Mouse (Mus musculus) kidney, postnatal 0 days (tissue): ENCODE data around the gene Sfmbt2. TPM values are rescaled to one million over a fixed set of nuclear protein-coding genes. Genes with fewer than 3 reads are reported as not detected.

Source experiments
- ATAC-seq: fragments of 200-750 bp; cut with Nextera tagmentation; replicated peaks from 2 replicates; pipeline ENCODE4 v1.8.0; 2017; ENCODE audit warnings: low read depth, moderate number of reproducible peaks, moderate TSS enrichment, moderate library complexity; ENCODE audit not compliant: low FRiP score
- DNase-seq: peaks from one replicate; pipeline ENCODE4 v3.0.0-alpha.2; 2016; ENCODE audit warnings: low spot score
- H3K27ac ChIP-seq: fragments of 300-500 bp; sonication (generic); 2 replicates; pipeline ENCODE4 v1.5.1; 2014; ENCODE audit warnings: mild to moderate bottlenecking
- H3K27me3 ChIP-seq: fragments of 300-500 bp; sonication (generic); 2 replicates; pipeline ENCODE4 v1.6.1; 2014; ENCODE audit warnings: low read length, mixed read lengths; ENCODE audit not compliant: insufficient read depth
- H3K36me3 ChIP-seq: fragments of 300-500 bp; sonication (generic); 2 replicates; pipeline ENCODE4 v1.6.1; 2014; ENCODE audit warnings: low read length, mixed read lengths; ENCODE audit not compliant: insufficient read depth
- H3K4me1 ChIP-seq: fragments of 300-500 bp; sonication (generic); replicated peaks from 2 replicates; pipeline ENCODE4 v1.6.1; 2014; ENCODE audit warnings: antibody characterized with exemption, low read length, mixed read lengths; ENCODE audit not compliant: insufficient read depth
- H3K4me2 ChIP-seq: fragments of 300-500 bp; sonication (generic); 2 replicates; pipeline ENCODE4 v1.6.1; 2014; ENCODE audit warnings: mild to moderate bottlenecking, low read length, moderate library complexity, mixed read lengths
- H3K4me3 ChIP-seq: fragments of 300-500 bp; sonication (generic); replicated peaks from 2 replicates; pipeline ENCODE4 v1.5.1; 2014; ENCODE audit warnings: low read depth, low read length
- H3K9ac ChIP-seq: fragments of 300-500 bp; sonication (generic); 2 replicates; pipeline ENCODE4 v1.6.1; 2014; ENCODE audit warnings: low read depth, low read length
- H3K9me3 ChIP-seq: fragments of 300-500 bp; sonication (generic); replicated peaks from 2 replicates; pipeline ENCODE4 v1.6.1; 2016; ENCODE audit warnings: low read length, inconsistent platforms, mixed read lengths
- CTCF ChIP-seq: IDR thresholded peaks from 2 replicates; pipeline ENCODE4 v1.5.1; 2016; ENCODE audit warnings: antibody characterized with exemption, low read depth, mild to moderate bottlenecking, moderate library complexity
- WGBS: fragments of 180-500 bp; shearing (Covaris S2); extraction: QIAGEN DNeasy Blood & Tissue Kit; methylation state at CpG from one replicate; pipeline ENCODE4 v1.1.7; 2014; 5-methylcytosine and 5-hydroxymethylcytosine counted together
- polyA plus RNA-seq: library from polyadenylated mRNA; unstranded; fragments of >200 nt; fragmentation: Nextera tagmentation; extraction: Ambion mirVana; gene quantifications from 2 replicates; pipeline ENCODE4 v1.2.1, GENCODE M21; 2015

The Sfmbt2 gene
- polyA plus RNA-seq, 1 experiment from 2014 or later = 0.84 TPM

DNA sequence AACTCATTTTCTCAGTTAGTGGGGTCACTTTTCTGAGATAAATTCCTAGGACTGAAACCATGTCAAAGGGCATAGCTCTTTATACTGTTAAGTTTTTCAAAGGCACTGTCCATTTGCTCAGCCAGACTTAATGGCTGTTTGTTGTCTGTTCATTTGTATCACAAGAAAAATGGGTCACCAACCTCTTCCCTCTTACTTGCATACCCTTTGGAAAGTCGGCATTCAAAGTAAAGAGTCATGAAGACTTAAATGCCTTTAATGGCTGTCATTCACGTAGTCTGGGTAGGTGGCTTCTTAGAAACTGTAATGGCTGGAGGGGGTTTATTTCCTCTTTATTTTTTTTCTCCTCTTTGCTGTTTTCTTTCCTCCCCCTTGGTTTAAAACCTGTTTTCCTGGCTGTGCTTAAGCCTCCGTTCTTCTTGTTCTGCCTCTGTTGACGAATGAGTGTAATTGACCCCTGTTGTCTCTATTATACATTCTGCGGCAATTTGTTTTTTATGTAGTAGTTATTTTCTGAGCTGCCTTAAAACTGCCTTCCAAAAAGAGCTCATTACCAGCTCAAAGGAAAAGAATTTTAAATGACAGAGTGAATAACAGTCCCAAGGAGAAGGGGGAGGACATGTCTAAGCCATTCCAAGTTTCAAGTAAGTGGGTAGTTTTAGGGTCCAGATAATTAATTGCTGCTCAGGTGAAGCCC is 151.6 kb downstream of the Sfmbt2 start:
- no peaks in the 10 kb centered on the region for H3K9me3 ChIP-seq
- no peaks in the 10 kb centered on the region for H3K4me1 ChIP-seq
- no peaks in the 10 kb centered on the region for H3K27me3 ChIP-seq
- no peak overlapping the region for H3K9ac ChIP-seq
- no peak overlapping the region for H3K4me2 ChIP-seq
- H3K27ac ChIP-seq = no peak overlapping the region
- ATAC-seq (no peak), DNase-seq (peak; percentile 44)
- TF ChIP-seq CTCF = no peak
- no peak overlapping the region for H3K4me3 ChIP-seq
- no peaks in the 10 kb centered on the region for H3K36me3 ChIP-seq
- WGBS = 23% methylated on average over 5 of the region's 5 CpGs

DNA sequence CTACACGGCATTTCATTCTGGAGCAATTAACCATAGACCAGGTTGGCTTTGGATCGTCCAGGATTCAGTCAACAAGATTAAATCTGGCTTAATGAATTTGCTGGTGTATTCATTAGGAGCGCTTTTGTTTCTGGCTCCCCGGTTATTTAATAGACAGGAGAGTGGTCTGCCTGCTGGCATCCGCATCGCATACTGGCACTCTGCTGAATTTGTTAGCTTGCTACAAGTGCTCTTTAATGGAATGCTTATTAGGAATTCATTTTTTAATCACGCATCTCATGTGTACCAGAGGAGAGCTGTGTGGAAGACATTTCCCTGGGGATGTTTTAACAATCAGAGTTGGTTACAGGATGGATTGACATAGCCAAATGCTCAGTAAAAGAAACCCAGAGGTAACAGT is 155.3 kb downstream of the Sfmbt2 start:
- TF ChIP-seq CTCF = no peak
- Histone ChIP-seq H3K4me3 (no peak overlapping the region), H3K27me3 (no peaks in the 10 kb centered on the region), H3K4me1 (no peaks in the 10 kb centered on the region), H3K9me3 (no peaks in the 10 kb centered on the region), H3K4me2 (no peak overlapping the region), H3K9ac (no peak overlapping the region), H3K36me3 (no peaks in the 10 kb centered on the region), H3K27ac (no peak overlapping the region)
- DNase-seq (no peak), ATAC-seq (no peak)
- 86% methylated on average over 7 of the region's 7 CpGs for WGBS

DNA sequence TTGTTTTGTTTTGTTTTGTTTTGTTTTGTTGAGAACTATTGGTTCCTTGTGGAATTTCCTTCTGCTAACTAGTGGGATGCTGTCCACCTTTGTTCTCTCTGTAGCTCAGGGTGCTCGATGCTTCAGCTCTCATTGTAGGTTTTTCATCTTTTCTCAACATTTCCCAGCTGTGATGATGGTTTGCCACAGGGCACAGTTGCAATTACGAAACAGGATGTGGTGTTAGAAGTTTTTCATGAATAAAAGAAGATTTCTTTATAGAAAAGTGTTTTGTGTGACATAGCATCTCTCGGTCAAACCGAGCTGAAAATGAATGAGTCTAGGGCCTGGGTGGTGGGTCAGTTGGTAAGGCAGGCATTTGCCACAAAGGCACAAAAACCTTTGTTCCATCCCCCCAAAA is 171.5 kb downstream of the Sfmbt2 start:
- Histone ChIP-seq H3K4me2 (no peak overlapping the region), H3K27ac (no peak overlapping the region), H3K4me3 (no peak overlapping the region), H3K4me1 (no peaks in the 10 kb centered on the region), H3K27me3 (no peaks in the 10 kb centered on the region), H3K36me3 (no peaks in the 10 kb centered on the region), H3K9me3 (no peaks in the 10 kb centered on the region), H3K9ac (no peak overlapping the region)
- ATAC-seq = no peak
- TF ChIP-seq CTCF = no peak
- WGBS = 85% methylated on average over 4 of the region's 4 CpGs
- no peak for DNase-seq

DNA sequence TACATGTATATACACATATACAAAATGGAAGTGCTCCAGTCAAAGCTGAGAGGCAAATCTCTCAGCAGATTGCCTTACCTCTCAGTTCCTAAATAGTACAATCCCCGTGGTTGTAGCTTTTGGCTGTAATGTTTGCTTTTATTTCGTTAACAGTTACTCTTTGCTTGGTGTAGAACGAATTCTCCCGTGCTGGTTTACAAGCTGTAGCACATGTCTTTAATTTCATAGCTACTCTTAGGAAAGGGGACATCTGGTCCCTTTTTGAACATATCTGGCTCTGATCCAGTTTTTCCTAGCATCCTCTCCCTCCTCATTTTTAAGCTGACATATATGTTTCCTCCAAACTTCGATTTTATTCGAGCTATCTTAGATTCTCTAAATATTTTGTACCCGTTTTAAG is 172.1 kb downstream of the Sfmbt2 start:
- DNase-seq = no peak
- Histone ChIP-seq H3K27ac (no peak overlapping the region), H3K4me2 (no peak overlapping the region), H3K9me3 (no peaks in the 10 kb centered on the region), H3K4me3 (no peak overlapping the region), H3K27me3 (no peaks in the 10 kb centered on the region), H3K9ac (no peak overlapping the region), H3K36me3 (no peaks in the 10 kb centered on the region), H3K4me1 (no peaks in the 10 kb centered on the region)
- no peak for TF ChIP-seq CTCF
- WGBS = 71% methylated on average over 7 of the region's 7 CpGs
- ATAC-seq = no peak

DNA sequence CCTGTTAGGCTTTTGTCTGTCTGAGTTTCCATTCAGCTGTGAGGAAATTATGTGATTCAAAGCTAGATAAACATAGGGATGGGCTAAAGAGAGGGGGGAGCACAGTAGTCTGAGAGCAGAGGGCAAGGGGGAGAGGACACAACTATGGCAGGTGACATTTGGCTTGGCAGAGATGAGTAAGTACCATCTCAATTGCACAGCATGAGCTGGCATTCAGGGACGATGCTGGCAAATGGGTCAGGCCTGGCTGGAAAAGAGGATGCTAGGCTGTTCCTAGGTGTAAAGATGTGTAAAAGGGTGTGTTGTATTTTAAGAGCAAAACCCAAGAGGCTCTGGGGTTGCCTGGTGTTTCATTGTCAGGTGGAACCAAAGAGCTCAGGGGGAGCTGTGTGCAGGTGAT is 188.5 kb downstream of the Sfmbt2 start:
- WGBS = 82% methylated on average over 1 of the region's 1 CpGs
- Histone ChIP-seq H3K4me1 (no peaks in the 10 kb centered on the region), H3K27ac (no peak overlapping the region), H3K36me3 (no peaks in the 10 kb centered on the region), H3K4me3 (no peak overlapping the region), H3K27me3 (no peaks in the 10 kb centered on the region), H3K9ac (no peak overlapping the region), H3K4me2 (no peak overlapping the region), H3K9me3 (no peaks in the 10 kb centered on the region)
- no peak for ATAC-seq
- no peak for TF ChIP-seq CTCF
- no peak for DNase-seq

DNA sequence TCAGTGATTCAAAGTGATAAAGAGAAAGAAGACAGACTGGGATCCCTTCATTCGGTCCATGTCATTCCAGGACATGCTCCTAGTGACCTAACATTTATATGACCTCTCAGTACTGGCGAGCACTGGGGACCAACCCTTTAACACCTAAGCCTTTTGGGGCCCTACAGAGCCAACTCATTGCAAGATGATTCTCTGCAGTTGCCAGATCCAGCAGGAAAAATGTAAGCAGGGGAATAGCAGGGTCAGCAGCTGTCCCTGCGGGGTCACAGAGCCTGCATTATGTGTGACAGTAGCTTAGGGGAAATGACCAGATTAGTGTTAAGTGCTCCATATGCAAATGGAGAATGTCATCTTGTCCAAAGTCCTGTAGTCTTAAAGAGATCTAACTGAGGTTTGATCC is 195.2 kb downstream of the Sfmbt2 start:
- Histone ChIP-seq H3K27me3 (no peaks in the 10 kb centered on the region), H3K4me2 (no peak overlapping the region), H3K9me3 (no peaks in the 10 kb centered on the region), H3K4me1 (no peaks in the 10 kb centered on the region), H3K9ac (no peak overlapping the region), H3K4me3 (no peak overlapping the region), H3K36me3 (no peaks in the 10 kb centered on the region), H3K27ac (no peak overlapping the region)
- WGBS = 85% methylated on average over 3 of the region's 3 CpGs
- ATAC-seq = no peak
- TF ChIP-seq CTCF = no peak
- no peak for DNase-seq

DNA sequence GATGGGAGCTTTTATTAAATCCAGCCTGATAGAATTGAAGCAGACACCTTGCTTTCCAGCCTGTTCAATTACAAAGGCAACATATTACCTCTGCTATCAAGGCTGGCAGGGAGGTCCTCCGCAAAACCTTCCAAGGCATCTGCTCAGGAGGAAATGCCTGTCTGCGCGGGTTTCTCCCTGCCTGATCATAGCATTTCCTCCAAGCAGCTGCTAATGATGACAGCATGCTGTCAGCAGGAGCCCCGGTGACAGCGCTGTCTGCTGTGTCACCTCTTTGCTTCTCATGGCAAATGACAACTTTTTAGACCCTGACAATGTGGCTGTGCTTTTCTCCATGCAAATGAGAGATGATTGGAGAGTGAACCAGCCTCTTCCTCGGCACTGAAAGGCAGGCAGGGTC is 199.1 kb downstream of the Sfmbt2 start:
- Histone ChIP-seq H3K27me3 (no peaks in the 10 kb centered on the region), H3K4me2 (no peak overlapping the region), H3K9me3 (no peaks in the 10 kb centered on the region), H3K4me1 (no peaks in the 10 kb centered on the region), H3K9ac (no peak overlapping the region), H3K27ac (no peak overlapping the region), H3K36me3 (no peaks in the 10 kb centered on the region), H3K4me3 (no peak overlapping the region)
- TF ChIP-seq CTCF = no peak
- ATAC-seq = no peak
- no peak for DNase-seq
- WGBS = 33% methylated on average over 6 of the region's 6 CpGs
